Mouse (Mus musculus) stomach, embryonic 16.5 days (tissue): Measurements from ENCODE around the gene Tlcd2. TPM values are rescaled to one million over a fixed set of nuclear protein-coding genes. Genes with fewer than 3 reads are reported as not detected.
"Not testable (repeated sequence)": the region's sequence is repeated elsewhere in the genome, so short reads cannot be mapped to it uniquely, and the experiment has no call there.

Source experiments
- ATAC-seq: fragments of 200-750 bp; cut with Nextera tagmentation; 2 replicates; pipeline ENCODE4 v1.8.0; 2017; ENCODE audit warnings: moderate number of reproducible peaks, moderate TSS enrichment; ENCODE audit not compliant: insufficient read depth, low FRiP score
- H3K27ac ChIP-seq: fragments of 300-500 bp; sonication (generic); 2 replicates; pipeline ENCODE4 v1.5.1; 2014; ENCODE audit warnings: low read length
- H3K27me3 ChIP-seq: fragments of 300-500 bp; sonication (generic); 2 replicates; pipeline ENCODE4 v1.6.1; 2014; ENCODE audit warnings: low read length, control low read depth, mixed read lengths; ENCODE audit not compliant: control insufficient read depth, insufficient read depth
- H3K36me3 ChIP-seq: fragments of 300-500 bp; sonication (generic); 2 replicates; pipeline ENCODE4 v1.6.1; 2014; ENCODE audit warnings: low read length; ENCODE audit not compliant: control insufficient read depth, insufficient read depth
- H3K4me1 ChIP-seq: fragments of 300-500 bp; sonication (generic); 2 replicates; pipeline ENCODE4 v1.6.1; 2014; ENCODE audit warnings: low read length, control low read depth, mixed read lengths; ENCODE audit not compliant: control insufficient read depth, insufficient read depth
- H3K4me2 ChIP-seq: fragments of 300-500 bp; sonication (generic); 2 replicates; pipeline ENCODE4 v1.6.1; 2014; ENCODE audit warnings: low read depth, low read length, mixed read lengths
- H3K4me3 ChIP-seq: fragments of 300-500 bp; sonication (generic); replicated peaks from 2 replicates; pipeline ENCODE4 v1.5.1; 2014; ENCODE audit warnings: mild to moderate bottlenecking, low read length
- H3K9ac ChIP-seq: fragments of 300-500 bp; sonication (generic); 2 replicates; pipeline ENCODE4 v1.6.1; 2014; ENCODE audit warnings: low read length
- H3K9me3 ChIP-seq: fragments of 300-500 bp; sonication (generic); replicated peaks from 2 replicates; pipeline ENCODE4 v1.6.1; 2016; ENCODE audit warnings: low read length, control low read depth; ENCODE audit not compliant: control insufficient read depth
- WGBS: fragments of 180-500 bp; shearing (Covaris S2); extraction: QIAGEN DNeasy Blood & Tissue Kit; methylation state at CpG from one replicate; pipeline ENCODE4 v1.1.7; 2014; 5-methylcytosine and 5-hydroxymethylcytosine counted together
- polyA plus RNA-seq: library from polyadenylated mRNA; unstranded; fragments of >200 nt; fragmentation: Nextera tagmentation; extraction: Ambion mirVana; gene quantifications from 2 replicates; pipeline ENCODE4 v1.2.1, GENCODE M21; 2015

Tlcd2 gene
- polyA plus RNA-seq, 1 experiment from 2014 or later = 22.7 TPM

- H3K9me3 ChIP-seq = no peaks in the 10 kb centered on the region
- H3K27me3 ChIP-seq = no peaks in the 10 kb centered on the region
- peak within 1 kb of the TSS; percentile 83 for H3K9ac ChIP-seq
- H3K4me3 ChIP-seq = peak within 1 kb of the TSS; percentile 73
- peak within 1 kb of the TSS; percentile 100 for H3K4me2 ChIP-seq
- WGBS = 2% methylated on average over 56 of the region's 56 CpGs
- ATAC-seq = peak; percentile 93
- no peaks in the 10 kb centered on the region for H3K36me3 ChIP-seq
- H3K27ac ChIP-seq = peak within 1 kb of the TSS; percentile 72
- H3K4me1 ChIP-seq = peaks cover 17% of the 10 kb centered on the region
Measured at GRCm38 (mm10) chr11:75453991-75454930, 7.3 kb upstream of the Tlcd2 start, which contains the start of gene Wdr81. Gene Wdr81 (minus strand): TSS chr11:75454717.

GRCm38 (mm10) chr11:75455041-75455736 is 6.3 kb upstream of the Tlcd2 start:
- Histone ChIP-seq H3K9ac (peak overlapping the region; percentile 83), H3K4me2 (peak overlapping the region; percentile 100), H3K27ac (peak overlapping the region; percentile 72), H3K9me3 (no peaks in the 10 kb centered on the region), H3K4me3 (peak overlapping the region; percentile 73), H3K36me3 (no peaks in the 10 kb centered on the region), H3K4me1 (peaks cover 26% of the 10 kb centered on the region), H3K27me3 (no peaks in the 10 kb centered on the region)
- no peak for ATAC-seq
- 73% methylated on average over 10 of the region's 10 CpGs for WGBS

GRCm38 (mm10) chr11:75455971-75456370 is 5.5 kb upstream of the Tlcd2 start:
- not testable (repeated sequence) for H3K4me3 ChIP-seq, H3K27ac ChIP-seq, H3K9ac ChIP-seq, H3K36me3 ChIP-seq, ATAC-seq, H3K4me2 ChIP-seq, H3K9me3 ChIP-seq, H3K27me3 ChIP-seq
- 93% methylated on average over 2 of the region's 2 CpGs for WGBS
- H3K4me1 ChIP-seq = peaks cover 27% of the 10 kb centered on the region

- Histone ChIP-seq H3K9me3 (no peaks in the 10 kb centered on the region), H3K4me2 (no peak overlapping the region), H3K36me3 (no peaks in the 10 kb centered on the region), H3K27ac (no peak overlapping the region), H3K9ac (no peak overlapping the region), H3K4me3 (no peak overlapping the region), H3K27me3 (no peaks in the 10 kb centered on the region), H3K4me1 (peaks cover 27% of the 10 kb centered on the region)
- ATAC-seq = no peak
- 72% methylated on average over 7 of the region's 7 CpGs for WGBS
Measured at GRCm38 (mm10) chr11:75456440-75456871, 5.1 kb upstream of the Tlcd2 start.

- H3K4me1 ChIP-seq = peaks cover 37% of the 10 kb centered on the region
- H3K27ac ChIP-seq = no peak overlapping the region
- no peak overlapping the region for H3K9ac ChIP-seq
- WGBS = 15% methylated on average over 3 of the region's 3 CpGs
- no peaks in the 10 kb centered on the region for H3K27me3 ChIP-seq
- H3K4me3 ChIP-seq = no peak overlapping the region
- H3K4me2 ChIP-seq = no peak overlapping the region
- no peaks in the 10 kb centered on the region for H3K36me3 ChIP-seq
- no peak for ATAC-seq
- H3K9me3 ChIP-seq = no peaks in the 10 kb centered on the region
Measured at GRCm38 (mm10) chr11:75458169-75458568, 3.3 kb upstream of the Tlcd2 start.

- no peaks in the 10 kb centered on the region for H3K27me3 ChIP-seq
- H3K27ac ChIP-seq = no peak overlapping the region
- no peak overlapping the region for H3K9ac ChIP-seq
- 80% methylated on average over 8 of the region's 8 CpGs for WGBS
- H3K36me3 ChIP-seq = no peaks in the 10 kb centered on the region
- no peaks in the 10 kb centered on the region for H3K9me3 ChIP-seq
- H3K4me3 ChIP-seq = no peak overlapping the region
- peaks cover 37% of the 10 kb centered on the region for H3K4me1 ChIP-seq
- no peak overlapping the region for H3K4me2 ChIP-seq
- ATAC-seq = no peak
Measured at GRCm38 (mm10) chr11:75458628-75459041, 2.9 kb upstream of the Tlcd2 start.

GRCm38 (mm10) chr11:75459141-75459711 is 2.3 kb upstream of the Tlcd2 start:
- H3K9me3 ChIP-seq = no peaks in the 10 kb centered on the region
- H3K36me3 ChIP-seq = no peaks in the 10 kb centered on the region
- H3K27me3 ChIP-seq = no peaks in the 10 kb centered on the region
- 0 out of 2 replicates have a peak overlapping the region, but pooled peaks have one; percentile 79 for H3K4me2 ChIP-seq
- H3K9ac ChIP-seq = peak overlapping the region; percentile 43; the same call in 1 of the 2 replicates
- 64% methylated on average over 5 of the region's 5 CpGs for WGBS
- no peak overlapping the region for H3K4me3 ChIP-seq
- no peak for ATAC-seq
- H3K4me1 ChIP-seq = peaks cover 36% of the 10 kb centered on the region
- H3K27ac ChIP-seq = peak overlapping the region; percentile 99

GRCm38 (mm10) chr11:75459751-75460102 is 1.8 kb upstream of the Tlcd2 start:
- Histone ChIP-seq H3K27ac (peak overlapping the region; percentile 99), H3K27me3 (no peaks in the 10 kb centered on the region), H3K4me2 (peak overlapping the region; percentile 79), H3K4me1 (peaks cover 35% of the 10 kb centered on the region), H3K9me3 (no peaks in the 10 kb centered on the region), H3K36me3 (no peaks in the 10 kb centered on the region), H3K4me3 (peak overlapping the region; percentile 49), H3K9ac (peak overlapping the region; percentile 43)
- WGBS = 27% methylated on average over 5 of the region's 5 CpGs
- ATAC-seq = no peak
